Mouse (Mus musculus) CD4-positive helper T cell, adult 2 months (primary cell): ENCODE measurements around the gene Dlg5.

ENCODE experiments used
- DNase-seq: peaks from one replicate; pipeline ENCODE4 v3.0.0-alpha.2; 2012; ENCODE audit warnings: low read depth, missing footprints, low spot score

The Dlg5 gene

GRCm38 (mm10) chr14:24245177-24246081 lies at the start of gene Dlg5:
Gene Dlg5, minus strand, starts transcription at chr14:24245920.
- DNase-seq = no peak

- DNase-seq = no peak
Observed at GRCm38 (mm10) chr14:24293631-24294030, 47.9 kb upstream of the Dlg5 start.

GRCm38 (mm10) chr14:24292914-24293313 lies 47.2 kb upstream of the Dlg5 start, which contains the start of gene E330034G19Rik:
Gene E330034G19Rik, plus strand, starts transcription at chr14:24293214.
- no peak for DNase-seq

GRCm38 (mm10) chr14:24290726-24291125 lies 45.0 kb upstream of the Dlg5 start:
- DNase-seq = no peak

DNA sequence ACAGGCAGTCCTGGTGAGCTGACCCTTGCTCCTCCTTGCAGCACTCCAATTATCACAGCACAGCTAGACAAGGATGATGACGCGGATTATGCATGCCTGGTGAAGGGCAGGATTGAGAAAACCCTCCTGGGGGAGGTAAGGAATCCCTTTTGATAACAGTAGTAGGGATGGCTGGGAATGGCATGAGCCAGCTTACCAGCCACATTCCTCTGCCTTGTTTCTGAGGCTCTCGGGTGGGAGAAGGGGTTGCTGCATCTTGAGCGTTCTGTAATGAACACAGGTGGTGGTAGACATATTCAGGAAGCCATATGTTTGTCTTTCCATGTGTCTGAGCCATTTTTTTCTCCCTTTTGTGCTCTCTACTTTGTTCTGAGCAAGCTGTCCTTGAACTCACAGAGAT lies 40.4 kb upstream of the Dlg5 start:
- DNase-seq = no peak

GRCm38 (mm10) chr14:24282276-24282675 lies 36.6 kb upstream of the Dlg5 start:
- no peak for DNase-seq

DNA sequence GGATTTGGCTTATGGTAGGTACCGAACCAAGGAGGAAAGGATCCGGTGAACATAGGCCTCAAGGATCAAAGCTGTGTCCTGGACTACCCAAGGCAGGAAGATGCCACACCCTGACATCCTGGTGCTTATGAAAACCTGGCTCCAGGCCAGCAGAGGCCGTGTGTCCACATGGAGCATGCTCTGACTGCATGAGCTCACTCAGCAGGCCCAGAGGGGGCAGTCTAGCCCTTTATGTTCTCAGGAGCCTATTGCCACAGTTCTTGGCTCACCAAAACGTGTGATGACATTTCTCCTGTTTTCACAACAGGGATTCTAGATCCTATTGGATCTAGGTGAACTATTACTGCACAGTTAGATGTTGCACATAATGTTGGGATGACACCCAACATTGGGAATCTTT lies 35.6 kb upstream of the Dlg5 start:
- DNase-seq = no peak

- DNase-seq = no peak
Observed at GRCm38 (mm10) chr14:24275534-24275933, 29.8 kb upstream of the Dlg5 start.

GRCm38 (mm10) chr14:24273575-24273974 lies 27.9 kb upstream of the Dlg5 start:
- peak; percentile 7 for DNase-seq

DNA sequence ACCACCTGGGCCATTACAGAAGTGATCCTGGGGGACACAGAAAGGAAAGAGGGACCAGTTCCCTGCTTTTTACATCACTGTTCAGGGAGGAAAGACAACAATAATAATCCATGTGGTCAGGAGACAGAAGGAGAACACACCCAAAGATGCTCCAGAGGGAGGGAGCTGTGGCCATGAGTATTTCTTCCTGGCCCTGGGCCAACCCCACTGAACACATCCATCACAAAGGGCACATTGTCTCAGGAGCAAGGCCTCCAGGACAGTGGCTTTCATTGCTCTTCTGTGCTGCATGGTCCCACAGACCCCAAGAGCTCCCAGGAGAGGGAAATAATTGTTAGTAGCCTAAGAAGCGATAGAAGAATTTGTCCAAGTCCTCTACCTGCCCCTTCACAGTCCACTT lies 23.9 kb upstream of the Dlg5 start:
- DNase-seq = no peak

- DNase-seq = no peak
Observed at GRCm38 (mm10) chr14:24262915-24263314, 17.2 kb upstream of the Dlg5 start.

GRCm38 (mm10) chr14:24262382-24262781 lies 16.7 kb upstream of the Dlg5 start:
- DNase-seq = no peak

- no peak for DNase-seq
Observed at GRCm38 (mm10) chr14:24260391-24260790, 14.7 kb upstream of the Dlg5 start.

GRCm38 (mm10) chr14:24255956-24256355 lies 10.2 kb upstream of the Dlg5 start:
- DNase-seq = no peak

DNA sequence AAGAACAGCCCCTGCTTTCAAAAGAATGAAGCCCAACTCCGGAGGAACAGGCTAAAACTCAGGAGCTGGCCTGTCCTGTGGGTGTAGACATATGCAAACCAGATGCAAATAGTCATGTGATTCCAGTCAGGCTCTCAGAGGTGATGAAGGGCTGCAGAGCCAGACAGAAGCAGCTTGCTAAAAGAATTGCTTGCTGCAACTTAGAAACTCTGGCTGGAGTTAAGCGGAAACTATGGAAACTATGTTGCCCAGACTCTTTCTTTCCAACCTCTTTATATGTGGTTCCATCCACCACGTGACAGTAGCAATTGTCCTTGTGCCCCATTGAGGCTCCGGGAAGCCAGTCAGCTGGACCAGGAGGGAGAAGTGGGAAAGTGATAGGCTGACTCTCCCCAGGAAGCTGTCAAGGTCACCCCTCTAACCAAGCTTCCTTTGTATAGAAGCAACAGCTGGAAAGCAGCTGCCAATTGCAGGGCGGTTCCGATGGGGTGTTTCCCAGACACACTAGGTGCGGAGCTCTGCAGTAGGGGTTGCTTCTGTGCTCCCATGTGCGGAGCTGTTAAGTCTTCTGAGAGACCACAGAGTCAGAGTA lies 8.0 kb upstream of the Dlg5 start:
- no peak for DNase-seq

DNA sequence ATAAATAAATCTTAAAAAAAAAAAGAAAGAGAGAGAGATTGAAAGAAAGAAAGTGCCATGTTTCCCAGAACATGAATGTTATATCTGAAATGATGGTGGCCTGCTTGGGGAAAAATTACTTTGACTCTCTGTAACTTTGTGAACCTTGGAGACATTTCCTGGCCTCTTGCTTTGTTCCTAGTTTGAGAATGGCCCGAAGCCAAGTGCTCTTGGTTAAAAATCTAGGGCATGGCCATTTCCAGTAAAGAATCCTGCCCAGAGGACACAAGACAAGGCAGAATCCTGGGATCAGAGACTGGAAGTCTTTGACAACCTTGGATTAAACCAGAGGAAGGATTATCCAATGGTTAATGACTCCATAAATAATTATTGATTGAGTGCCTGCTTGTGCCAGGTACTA lies 5.6 kb upstream of the Dlg5 start:
- DNase-seq = no peak

GRCm38 (mm10) chr14:24249926-24250325 lies 4.2 kb upstream of the Dlg5 start:
- DNase-seq = no peak

DNA sequence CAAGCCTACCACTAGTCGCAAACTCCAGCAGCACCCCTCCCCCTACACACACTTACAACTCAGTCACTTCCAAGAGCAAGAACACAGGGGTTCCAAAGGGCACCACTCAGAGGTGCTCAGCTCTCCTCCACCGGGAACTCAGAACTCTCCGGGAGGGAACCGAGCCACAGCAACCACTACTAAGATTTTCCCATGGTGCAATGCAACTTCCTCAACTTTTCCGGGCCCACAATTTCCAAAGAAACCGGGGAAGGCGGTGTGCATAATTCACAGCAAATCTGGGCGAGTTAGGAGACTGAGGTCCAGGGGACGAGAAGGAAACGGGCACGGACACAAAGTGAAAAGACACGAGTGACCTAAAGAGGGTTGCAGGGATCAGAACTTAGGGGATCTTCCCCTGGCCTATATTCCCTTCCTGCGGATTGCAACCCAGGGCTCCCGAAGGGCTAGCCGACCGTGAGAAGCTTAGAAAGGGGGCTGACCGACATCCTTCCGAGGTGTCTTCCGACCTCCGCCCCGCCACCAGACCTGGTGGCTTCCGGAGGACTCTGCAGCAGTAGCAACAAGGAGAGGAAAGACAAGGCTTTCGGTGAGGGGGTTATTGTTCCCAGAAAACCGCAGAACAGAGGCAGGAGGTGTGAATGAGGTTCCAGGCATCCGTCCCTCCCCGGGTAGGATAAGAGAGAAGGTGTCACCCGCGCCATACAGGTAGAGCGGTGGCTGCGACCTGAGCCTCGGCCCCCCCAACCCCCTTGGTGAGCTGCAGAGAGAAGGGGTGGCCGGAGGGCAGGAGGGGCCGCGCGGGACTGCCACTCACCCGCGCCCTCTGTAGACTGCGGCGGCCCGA lies 1.2 kb downstream of the Dlg5 start:
- peak; percentile 9 for DNase-seq

GRCm38 (mm10) chr14:24242016-24242415 lies 3.7 kb downstream of the Dlg5 start:
- DNase-seq = no peak

- DNase-seq = no peak
Observed at GRCm38 (mm10) chr14:24240831-24241230, 4.9 kb downstream of the Dlg5 start.

- no peak for DNase-seq
Observed at GRCm38 (mm10) chr14:24239651-24240050, 6.1 kb downstream of the Dlg5 start.

DNA sequence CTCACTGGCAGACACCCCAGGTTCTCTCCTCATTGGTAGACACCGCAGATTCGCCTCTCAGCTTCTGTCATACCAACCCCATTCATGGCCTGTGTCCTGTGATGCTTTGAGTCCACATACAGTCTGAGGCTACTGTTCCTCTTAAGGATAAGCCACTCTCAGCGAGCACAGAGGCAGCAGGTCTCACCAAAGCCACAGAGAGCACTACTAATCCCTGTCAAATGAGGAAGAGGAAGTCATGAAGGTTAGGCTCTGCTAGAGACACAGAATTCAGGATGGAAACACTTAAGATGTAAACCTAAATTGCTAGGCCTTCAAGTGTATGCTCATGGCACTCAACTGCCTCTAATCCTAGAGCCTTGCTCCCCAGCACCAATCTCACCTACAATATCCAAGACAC lies 9.8 kb downstream of the Dlg5 start:
- DNase-seq = no peak
